Mouse (Mus musculus): ENCODE measurements around the gene Rbm15b.

- no peak for TF ChIP-seq USF1 (IDR thresholded peaks at IDR 0.05; ENCODE audit: low read depth)
- TF ChIP-seq CTCF (IDR thresholded peaks at IDR 0.05; ENCODE audit: control insufficient read depth, insufficient read depth, insufficient read length) = no peak
- TF ChIP-seq MYOD1 (IDR thresholded peaks at IDR 0.05; ENCODE audit: control insufficient read depth, insufficient read length, low read depth) = no peak
- TF ChIP-seq MYOG (IDR thresholded peaks at IDR 0.05; ENCODE audit: control insufficient read depth, extremely low read depth, insufficient read length) = no peak
- TF ChIP-seq CEBPB (IDR thresholded peaks at IDR 0.05; ENCODE audit: low read depth) = no peak
- no peak for TF ChIP-seq MAX (IDR thresholded peaks at IDR 0.05)
- TF ChIP-seq FOSL1 (IDR thresholded peaks at IDR 0.05; ENCODE audit: insufficient read depth, low read length, poor library complexity, severe bottlenecking) = no peak
Measured at GRCm38 (mm10) chr9:106934998-106935397, 47.8 kb upstream of the Rbm15b start.

Measured in C2C12 (cell line).